Mouse (Mus musculus) CD4-positive helper T cell, adult 2 months (primary cell): ENCODE measurements around the gene Dus1l.
A peak's percentile ranks its signal among the peaks of the same experiment; 100 is the strongest.
"Not testable (repeated sequence)": the region's sequence is repeated elsewhere in the genome, so short reads cannot be mapped to it uniquely, and the experiment has no call there.

Experiments
- DNase-seq: peaks from one replicate; pipeline ENCODE4 v3.0.0-alpha.2; 2012; ENCODE audit warnings: low read depth, missing footprints, low spot score

The Dus1l gene

GRCm38 (mm10) chr11:120795756-120796613, at the start of gene Dus1l:
Dus1l (minus strand) TSS chr11:120796403.
- DNase-seq: peak; percentile 96

- no peak for DNase-seq
Observed at GRCm38 (mm10) chr11:120844329-120844728, 48.1 kb upstream of the Dus1l start.

GRCm38 (mm10) chr11:120833555-120834280, 37.5 kb upstream of the Dus1l start:
- DNase-seq: no peak

GRCm38 (mm10) chr11:120832962-120833361, 36.8 kb upstream of the Dus1l start:
- not testable (repeated sequence) for DNase-seq

- no peak for DNase-seq
Observed at GRCm38 (mm10) chr11:120831659-120832440, 35.6 kb upstream of the Dus1l start.

- DNase-seq: no peak
Observed at GRCm38 (mm10) chr11:120830686-120831085, 34.5 kb upstream of the Dus1l start.

GRCm38 (mm10) chr11:120829757-120830532, 33.7 kb upstream of the Dus1l start:
- no peak for DNase-seq

- DNase-seq: no peak
Observed at GRCm38 (mm10) chr11:120828416-120828815, 32.2 kb upstream of the Dus1l start.

- no peak for DNase-seq
Observed at GRCm38 (mm10) chr11:120826016-120826953, 30.1 kb upstream of the Dus1l start.

- peak; percentile 57 for DNase-seq
Observed at GRCm38 (mm10) chr11:120825289-120825863, 29.2 kb upstream of the Dus1l start.

- no peak for DNase-seq
Observed at GRCm38 (mm10) chr11:120824787-120825288, 28.6 kb upstream of the Dus1l start.

- DNase-seq: peak; percentile 97
Observed at GRCm38 (mm10) chr11:120823956-120824786, 28.0 kb upstream of the Dus1l start, which contains the start of gene Fasn. Fasn (minus strand) TSS chr11:120824547.

GRCm38 (mm10) chr11:120823551-120823947, 27.3 kb upstream of the Dus1l start:
- no peak for DNase-seq

- DNase-seq: no peak
Observed at GRCm38 (mm10) chr11:120822831-120823550, 26.8 kb upstream of the Dus1l start.

GRCm38 (mm10) chr11:120822321-120822720, 26.1 kb upstream of the Dus1l start:
- DNase-seq: no peak

- no peak for DNase-seq
Observed at GRCm38 (mm10) chr11:120821076-120821922, 25.1 kb upstream of the Dus1l start.

- no peak for DNase-seq
Observed at GRCm38 (mm10) chr11:120820546-120820945, 24.3 kb upstream of the Dus1l start.
